Mouse (Mus musculus) thymus, adult 2 months (tissue): ENCODE results near the gene Gm49721.
"Not testable (repeated sequence)": the region's sequence is repeated elsewhere in the genome, so short reads cannot be mapped to it uniquely, and the experiment has no call there.

Experiments
- CTCF ChIP-seq: fragments of 200-500 bp; IDR thresholded peaks from 2 replicates; pipeline ENCODE4 v1.5.1; 2012; ENCODE audit warnings: mild to moderate bottlenecking, control low read depth, low read length, moderate library complexity, borderline replicate concordance; ENCODE audit not compliant: control insufficient read depth, poor library complexity, insufficient read depth; ENCODE audit errors: extremely low read depth
- POLR2A ChIP-seq: fragments of 200-500 bp; IDR thresholded peaks from 2 replicates; pipeline ENCODE4 v1.6.1; 2012; ENCODE audit warnings: mild to moderate bottlenecking, low read length, control low read depth, moderate library complexity; ENCODE audit not compliant: control insufficient read depth, poor library complexity, insufficient read depth; ENCODE audit errors: extremely low read depth

DNA sequence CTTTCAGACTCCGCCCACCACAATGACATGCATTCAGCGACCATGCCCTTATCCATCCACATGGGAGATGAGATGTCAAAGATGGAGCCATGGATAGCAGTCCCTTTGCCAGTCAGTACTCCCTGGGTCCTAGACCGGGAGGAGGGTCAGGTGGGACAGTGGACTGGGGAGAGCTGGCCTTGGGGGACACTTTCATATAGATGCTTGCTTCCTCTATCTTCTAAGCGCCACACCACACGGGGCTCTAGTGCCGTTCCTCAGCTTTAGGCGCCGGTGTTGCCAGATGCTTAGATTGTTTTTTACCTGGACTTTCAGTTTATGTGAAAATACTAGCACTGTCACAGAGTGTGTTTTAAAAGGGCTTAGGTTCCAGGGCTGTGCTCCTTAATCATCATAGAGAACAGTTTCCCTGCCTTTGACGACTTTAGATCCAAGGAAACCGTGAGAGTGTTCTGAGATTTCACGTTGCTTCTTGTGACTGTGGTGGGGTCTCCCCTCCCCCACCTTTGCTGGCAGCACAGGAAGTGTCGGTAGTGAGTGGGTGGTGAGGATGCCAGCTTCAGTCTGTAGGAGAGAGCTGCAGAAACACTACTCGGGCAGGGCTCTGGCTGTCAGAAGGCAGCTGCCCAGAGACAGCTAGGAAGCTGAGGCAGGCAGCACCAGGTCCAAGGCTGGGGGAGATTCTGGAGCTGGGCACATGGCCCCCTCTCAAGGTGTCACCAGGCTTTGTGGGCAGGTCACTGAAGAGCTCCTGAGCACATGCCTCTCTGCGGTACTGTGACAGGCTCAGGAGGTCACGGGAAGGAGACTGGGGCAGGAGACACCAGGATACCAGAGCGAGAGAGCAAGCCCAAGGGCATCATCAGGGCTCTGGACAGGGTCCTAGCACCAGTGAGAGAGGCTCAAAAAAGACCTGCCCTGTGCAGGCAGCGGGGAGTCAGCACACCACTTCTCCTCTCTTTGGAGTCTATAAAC lies 54.8 kb downstream of the Gm49721 start:
- TF ChIP-seq POLR2A, CTCF: not testable (repeated sequence)
